Mouse (Mus musculus) kidney, postnatal 10 days (tissue): ENCODE data around the gene Pold2.
"Not testable (repeated sequence)": the region's sequence is repeated elsewhere in the genome, so short reads cannot be mapped to it uniquely, and the experiment has no call there.

Source experiments
- DNase-seq: peaks from one replicate; pipeline ENCODE4 v3.0.0; 2021; ENCODE audit warnings: mixed read lengths

Gene Pold2

DNA sequence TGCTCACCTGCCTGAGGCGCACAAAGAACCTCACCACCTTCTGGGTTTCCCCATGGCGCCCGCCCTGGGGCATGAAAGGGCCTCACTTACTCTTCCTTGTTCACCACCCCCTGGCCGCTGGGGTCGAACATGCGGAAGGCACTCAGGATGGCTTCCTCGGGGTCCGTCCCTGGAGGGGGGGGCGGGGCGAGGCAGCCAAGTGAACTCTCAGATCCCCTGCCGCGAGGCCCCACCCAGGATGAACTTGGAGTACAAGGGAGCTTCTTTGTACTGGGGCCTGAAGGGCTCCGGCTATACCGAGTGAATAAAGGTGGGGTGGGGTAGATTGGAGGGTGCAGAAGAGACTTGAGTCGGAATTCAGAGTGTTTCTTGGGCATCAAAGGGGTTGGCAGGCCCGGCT, 19.1 kb upstream of the Pold2 start:
- peak; percentile 38 for DNase-seq

DNA sequence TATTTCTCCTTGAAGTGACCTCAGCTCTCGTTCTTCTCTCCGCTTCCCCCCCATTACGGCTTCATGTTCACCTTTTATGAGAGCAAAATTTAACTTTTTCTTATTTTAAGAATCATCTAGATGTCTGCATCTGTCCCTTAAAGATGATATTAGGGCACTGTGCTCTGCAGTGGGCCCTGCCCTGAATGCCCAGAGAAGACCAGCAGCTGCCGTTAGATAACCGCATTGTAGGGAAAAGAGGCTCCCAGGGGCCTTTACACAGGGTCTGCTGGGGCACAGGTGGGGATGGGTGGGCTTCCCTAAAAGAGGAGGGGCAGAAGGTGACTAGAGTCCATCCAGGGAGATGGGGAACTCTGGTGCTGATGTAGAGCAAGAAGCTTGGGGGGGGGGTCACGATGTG, 15.7 kb upstream of the Pold2 start:
- no peak for DNase-seq

DNA sequence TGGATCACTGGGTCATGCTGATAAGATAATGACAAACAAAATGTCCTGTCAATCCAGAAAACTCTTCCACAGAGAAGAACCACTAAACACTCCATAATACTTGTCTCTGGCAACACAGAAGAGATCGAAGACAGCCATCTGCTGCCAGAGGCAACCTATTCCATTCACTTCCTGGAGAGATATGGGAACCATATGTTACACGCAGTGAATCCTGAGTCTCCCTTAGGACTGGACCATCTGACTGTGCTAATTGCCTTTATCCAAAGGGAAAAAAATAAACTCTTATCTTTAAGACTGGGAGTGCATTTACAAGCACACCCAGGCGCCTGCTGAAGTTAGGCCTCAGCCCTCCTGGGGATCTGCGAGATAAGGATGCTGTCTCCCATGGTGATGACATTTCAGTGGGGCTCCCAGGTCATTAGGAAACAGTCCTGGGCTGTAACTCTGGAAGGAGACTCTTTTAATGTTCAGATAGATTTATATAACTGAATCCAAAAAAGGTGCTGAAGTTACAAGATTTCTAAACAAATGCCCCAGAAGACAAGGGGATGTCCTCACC, 14.8 kb upstream of the Pold2 start:
- DNase-seq = no peak

DNA sequence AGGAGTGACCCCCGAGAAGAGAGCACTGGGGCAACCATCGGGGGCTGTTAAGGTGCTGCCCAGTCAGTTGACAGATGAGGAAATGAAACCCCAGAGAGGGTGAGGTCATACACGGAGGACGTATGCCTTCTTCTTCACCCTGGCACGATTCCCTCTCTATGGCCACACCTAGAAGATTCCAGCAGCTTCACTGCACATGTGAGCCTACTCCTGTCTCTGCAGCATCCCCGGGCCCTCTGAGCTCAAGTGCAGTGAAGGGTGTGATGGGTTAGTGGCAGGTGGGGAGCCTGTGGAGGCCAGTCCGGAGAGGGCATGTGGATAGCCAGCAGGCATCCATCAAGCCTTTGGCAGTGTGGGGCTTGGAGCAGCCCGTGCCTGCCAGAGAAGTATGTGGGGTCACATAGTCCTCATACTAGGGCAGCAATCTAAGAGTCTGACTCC, 14.1 kb upstream of the Pold2 start:
- peak; percentile 65 for DNase-seq

DNA sequence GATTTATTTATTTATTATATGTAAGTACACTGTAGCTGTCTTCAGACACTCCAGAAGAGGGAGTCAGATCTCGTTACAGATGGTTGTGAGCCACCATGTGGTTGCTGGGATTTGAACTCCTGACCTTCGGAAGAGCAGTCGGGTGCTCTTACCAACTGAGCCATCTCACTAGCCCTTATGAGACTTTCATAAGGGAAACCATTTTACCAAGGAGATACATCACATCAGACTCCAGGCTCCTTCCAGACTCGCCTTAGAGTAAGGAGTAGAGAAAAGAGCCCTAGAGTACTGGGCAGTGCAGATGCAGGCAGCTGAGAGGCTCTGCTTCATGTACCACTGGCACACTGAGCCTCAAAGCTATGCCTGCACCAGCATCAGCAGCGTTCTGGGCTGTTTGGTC, 10.5 kb upstream of the Pold2 start:
- DNase-seq = not testable (repeated sequence)

DNA sequence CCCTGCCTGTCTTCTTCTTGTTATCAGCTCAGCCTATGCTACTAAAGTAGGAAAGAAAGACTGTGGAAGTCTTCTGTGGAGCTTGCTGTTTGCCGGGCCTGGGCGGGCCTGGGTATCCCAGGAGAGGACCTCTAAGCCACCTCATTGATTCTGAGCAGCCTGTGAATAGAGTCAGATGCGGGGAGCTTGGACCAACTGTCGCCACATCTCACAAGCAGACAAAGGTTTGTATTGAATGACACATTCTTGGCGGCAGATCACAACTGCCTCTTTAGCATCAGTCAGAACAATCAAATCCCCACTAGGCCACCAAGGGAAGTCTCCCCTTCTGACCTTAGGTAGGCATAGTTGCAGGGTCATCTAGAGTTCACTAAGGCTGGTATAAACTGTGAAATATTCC, 9.2 kb upstream of the Pold2 start:
- no peak for DNase-seq

DNA sequence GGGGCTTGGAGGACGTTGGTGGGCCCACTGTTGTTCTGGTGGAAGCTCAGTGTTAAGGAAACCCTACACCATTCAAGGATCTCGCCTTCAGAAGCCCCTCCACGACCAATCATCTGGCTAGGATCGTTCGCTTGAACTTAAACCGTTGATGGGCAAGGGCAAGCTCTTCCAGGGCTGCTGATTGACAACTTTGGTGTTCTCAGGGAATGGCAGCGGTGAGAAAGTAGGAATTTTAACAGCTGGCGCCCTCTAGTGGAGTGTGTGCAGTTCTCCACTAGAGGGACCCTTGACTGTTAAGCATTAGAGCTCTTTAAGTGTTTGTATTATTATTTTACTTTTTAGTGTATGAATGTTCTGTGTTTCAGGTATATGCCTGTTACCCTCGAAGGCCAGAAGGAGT, 8.1 kb upstream of the Pold2 start:
- DNase-seq = peak; percentile 80

DNA sequence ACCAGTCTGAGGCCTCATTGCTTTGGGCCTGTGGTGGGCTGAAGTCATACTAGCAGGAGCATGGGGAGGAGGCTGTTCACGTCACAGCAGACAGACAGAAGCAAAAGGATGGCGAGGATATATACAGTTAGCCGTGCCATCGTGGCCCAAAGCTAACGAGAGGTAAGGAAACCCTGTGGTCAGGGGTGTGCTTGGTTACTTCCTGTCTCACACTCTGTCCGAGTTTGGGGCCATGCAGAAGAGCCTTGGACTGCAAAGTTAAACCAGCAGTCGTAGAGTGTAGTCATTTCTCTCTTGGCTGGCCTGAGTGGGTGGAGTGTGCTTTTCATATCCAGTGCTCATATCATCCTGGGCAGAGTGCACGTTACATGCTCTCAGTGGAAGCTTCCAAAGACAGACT, 4.4 kb upstream of the Pold2 start:
- no peak for DNase-seq

DNA sequence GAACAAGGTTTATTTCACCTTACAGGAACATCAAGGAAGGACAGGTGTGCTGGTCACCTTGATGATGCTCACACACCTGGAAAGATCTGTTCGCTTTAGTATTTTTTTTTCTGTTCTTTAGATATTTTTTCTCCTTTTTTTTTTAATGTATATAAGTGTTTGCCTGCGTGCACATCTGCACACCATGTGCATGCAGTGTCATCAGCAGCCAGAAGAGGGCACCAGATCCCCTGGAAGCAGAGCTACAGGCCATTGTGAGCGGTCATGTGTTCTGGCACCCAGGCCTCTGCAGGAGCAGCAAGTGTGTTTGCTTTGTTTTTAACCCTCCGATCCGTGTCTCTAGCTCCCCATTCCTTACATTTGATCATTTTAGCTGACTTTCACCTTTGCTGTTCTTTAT, 1.8 kb upstream of the Pold2 start:
- peak; percentile 79 for DNase-seq

DNA sequence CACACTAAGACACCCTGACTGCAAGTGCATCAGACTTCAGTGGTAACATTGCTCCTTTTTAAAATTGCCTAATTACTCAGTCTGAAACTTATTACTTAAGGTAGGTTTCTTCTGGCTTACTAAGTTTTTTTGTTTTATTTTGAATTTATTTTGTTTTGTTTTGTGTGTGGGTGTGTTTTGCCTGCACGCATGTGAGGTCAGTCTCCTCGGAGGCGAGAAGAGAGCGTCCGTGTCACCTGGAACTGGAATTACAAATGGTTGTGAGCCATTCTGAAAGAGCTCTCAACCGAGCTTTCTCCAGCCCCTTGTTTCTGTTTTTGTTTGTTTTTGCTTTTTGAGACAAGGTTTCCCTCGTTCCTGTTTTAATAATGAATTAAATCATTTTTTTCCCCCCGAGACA, 569 bp upstream of the Pold2 start:
- DNase-seq = no peak

DNA sequence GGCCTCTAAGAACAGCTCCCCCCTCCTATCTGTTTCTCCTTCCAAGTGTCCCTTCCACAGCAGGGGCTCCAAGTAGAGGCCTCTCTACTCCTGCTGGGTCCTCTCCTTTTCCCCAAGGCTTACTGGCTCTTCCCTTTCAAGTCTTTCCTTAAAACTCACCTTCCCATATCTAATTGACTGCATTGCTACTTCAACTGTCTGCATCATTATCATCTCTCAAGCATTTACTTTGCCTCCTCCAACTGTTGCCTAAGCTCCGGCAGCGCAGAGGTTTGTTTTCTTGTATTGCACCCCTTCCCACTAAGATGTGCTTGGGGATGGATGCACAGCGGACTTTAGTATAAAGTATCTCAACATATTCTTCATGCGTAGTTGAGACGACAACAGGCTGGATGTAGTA, 671 bp downstream of the Pold2 start:
- DNase-seq = no peak

DNA sequence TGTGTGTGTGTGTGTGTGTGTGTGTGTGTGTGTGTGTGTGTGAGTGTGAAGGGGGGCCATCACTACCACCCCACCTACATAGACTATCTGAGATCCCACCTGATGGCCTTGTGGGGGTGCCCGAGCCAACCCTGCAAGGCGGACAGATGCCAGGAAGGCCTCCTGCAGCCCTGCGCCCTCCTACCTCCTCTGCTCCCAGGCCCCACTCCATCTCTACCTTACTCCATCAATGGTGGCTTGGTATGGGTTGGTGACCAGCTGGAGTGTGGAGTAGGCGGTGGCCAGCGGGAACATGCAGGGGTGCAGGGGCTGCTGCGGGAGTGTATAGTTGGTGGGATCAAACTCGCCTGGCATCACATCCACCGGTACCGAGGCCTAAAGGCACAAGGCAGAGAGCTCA, 4.9 kb downstream of the Pold2 start:
- DNase-seq = no peak

DNA sequence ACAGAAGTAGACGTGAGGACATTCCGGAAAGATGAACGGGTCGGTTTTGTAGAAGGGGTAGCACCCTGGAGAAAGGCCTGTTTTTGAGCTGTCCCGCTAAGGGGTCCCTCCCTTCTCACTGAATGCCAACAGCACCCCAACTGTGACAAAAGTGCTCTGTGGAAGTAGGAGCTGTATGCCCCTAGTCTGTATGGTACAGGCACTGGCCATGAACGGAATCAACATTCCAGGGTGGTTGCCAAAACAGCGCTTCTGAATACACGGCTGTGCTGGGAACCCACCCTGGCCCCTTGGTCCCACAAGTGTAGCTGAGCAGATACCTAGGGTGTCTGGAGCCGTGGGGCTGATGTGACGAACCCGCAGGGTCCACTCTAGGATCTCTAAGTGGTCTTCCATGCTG, 5.4 kb downstream of the Pold2 start:
- no peak for DNase-seq

DNA sequence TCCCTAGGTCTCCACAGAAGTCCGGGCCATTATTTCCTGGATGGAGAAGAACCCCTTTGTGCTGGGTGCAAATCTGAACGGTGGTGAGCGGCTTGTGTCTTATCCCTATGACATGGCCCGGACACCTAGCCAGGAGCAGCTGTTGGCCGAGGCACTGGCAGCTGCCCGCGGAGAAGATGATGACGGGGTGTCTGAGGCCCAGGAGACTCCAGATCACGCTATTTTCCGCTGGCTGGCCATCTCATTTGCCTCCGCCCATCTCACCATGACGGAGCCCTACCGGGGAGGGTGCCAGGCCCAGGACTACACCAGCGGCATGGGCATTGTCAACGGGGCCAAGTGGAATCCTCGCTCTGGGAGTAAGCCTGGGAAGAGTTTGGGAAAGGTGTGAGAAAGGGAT, 8.0 kb downstream of the Pold2 start:
- peak; percentile 9 for DNase-seq

DNA sequence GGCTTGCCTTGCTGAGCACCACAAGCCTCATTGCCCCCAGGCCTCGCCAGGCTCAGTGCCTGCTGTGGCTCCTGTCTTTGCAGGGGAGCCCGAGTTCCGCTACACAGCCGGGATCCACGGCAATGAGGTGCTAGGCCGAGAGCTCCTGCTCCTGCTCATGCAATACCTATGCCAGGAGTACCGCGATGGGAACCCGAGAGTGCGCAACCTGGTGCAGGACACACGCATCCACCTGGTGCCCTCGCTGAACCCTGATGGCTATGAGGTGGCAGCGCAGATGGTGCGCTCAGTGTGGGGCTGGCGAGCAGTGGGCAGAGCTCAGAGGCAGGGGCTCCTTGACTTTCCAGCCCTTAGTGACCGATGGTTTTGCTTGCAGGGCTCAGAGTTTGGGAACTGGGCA, 8.8 kb downstream of the Pold2 start:
- DNase-seq = peak; percentile 14

DNA sequence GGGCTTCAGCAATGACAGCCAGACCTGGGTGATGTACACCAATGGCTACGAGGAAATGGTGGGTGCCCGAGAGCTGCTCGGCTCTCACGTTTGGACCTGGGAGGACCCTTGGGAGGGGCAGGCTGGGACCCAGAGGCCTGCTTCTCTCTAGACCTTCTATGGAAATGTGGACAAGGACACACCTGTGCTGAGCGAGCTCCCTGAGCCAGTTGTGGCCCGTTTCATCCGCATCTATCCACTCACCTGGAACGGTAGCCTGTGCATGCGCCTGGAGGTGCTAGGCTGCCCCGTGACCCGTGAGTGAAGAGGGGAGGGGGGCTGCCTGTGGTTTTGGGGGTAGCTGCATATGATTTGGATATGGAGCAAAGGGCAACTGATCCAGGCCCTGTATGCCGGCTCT, 9.8 kb downstream of the Pold2 start:
- DNase-seq = peak; percentile 51

DNA sequence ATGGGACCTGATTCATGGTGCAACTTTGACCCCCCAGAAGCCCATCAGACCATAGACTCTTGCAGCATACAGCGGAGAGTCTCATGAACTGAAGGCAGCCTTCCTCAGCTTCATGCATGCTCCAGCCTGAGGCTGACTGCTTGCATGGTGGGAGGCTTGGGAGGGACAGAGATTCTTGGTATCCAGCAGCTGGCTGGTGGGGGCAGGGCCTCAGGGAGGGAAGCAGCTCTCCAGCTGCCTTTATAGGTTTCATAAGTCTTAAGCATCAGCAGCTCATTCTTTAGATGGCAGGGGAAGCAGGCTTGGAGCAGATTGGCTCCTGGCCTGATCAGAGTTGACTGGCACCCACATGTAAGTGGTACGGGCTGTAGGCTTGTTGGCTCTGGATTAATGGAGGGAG, 10.9 kb downstream of the Pold2 start:
- peak; percentile 57 for DNase-seq

DNA sequence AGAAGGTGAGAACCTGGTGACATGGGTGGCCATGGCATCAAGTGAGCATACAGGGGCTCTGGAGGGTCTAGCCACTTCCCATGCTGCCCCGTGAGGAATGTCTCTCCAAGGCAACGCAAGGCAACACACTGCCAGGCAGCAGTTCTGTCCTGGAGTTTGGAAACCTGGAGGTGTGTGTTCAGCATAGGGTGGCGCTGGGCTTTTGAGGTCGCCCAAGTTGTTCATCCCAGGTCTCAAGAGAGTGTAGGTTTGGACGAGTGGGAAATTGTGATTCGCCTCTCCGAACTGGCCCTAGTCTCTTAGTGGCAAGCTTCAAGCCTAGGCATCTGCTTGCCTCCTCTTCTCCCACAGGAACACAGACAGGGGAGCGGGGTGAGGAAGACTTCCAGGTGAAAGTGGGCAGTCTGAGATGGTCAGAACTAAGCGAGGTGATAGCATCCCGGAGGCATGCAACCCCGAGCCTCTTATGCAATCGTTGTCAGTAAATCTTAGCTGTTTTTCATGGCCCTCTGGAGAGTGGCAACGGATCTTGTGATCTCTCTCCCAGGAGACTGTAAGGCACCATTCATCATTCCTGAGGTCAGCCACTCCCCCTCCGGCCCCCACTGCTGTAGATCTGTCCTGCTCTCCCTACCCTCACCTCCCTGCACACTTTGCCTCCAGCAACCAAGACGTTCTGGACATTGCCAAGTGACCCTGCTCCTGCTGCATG, 15.5 kb downstream of the Pold2 start:
- peak; percentile 69 for DNase-seq

DNA sequence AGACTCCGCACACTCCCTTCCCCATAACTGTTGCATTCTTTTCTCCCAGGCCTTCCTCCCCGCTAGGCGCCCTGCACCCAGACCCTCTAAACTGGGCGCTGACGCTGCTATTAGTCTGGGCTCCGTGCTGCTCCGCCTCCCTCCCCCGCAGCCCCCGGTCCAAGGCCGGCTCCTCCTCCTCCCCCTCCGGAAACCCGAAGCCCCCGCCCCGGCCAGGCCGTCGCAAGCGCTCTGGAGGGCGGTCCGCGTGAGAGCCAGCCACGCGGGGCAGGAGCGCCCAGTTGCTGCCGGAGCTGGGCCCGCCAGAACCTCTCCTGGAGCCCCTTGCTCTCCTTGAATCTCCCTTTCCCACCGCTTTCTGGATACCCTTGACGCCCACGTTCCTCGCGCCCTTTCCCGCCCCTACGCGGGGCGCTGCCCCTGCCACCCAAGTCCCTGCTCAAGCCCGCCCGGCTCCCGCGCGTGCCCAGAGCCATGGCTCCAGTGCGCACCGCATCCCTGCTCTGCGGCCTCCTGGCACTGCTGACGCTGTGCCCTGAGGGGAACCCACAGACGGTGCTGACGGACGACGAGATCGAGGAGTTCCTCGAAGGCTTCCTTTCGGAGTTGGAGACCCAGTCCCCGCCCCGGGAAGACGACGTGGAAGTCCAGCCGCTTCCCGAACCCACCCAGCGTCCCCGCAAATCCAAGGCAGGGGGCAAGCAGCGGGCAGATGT, 16.3 kb downstream of the Pold2 start, which contains the start of gene Aebp1:
Aebp1 (plus strand) TSS at position 270 of the 716 bp plus-strand sequence.
- DNase-seq = peak; percentile 88

DNA sequence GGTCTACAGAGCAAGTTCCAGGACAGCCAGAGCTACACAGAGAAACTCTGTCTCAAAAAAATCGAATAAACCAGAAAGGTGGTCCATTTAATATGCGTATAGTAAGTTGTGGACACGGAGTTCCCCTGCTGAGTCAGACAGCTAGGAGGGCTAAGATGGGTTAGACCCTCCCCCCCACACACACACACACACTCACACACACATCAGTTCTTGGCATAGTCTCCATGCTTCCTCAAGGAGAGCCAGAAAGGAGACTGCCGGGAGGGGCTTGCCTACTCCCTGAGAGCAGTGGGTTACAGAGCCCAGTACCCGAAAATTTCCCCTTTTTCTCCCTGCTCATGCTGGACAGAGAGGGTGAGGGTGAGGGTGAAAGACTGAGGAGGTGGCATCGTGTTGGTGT, 17.5 kb downstream of the Pold2 start:
- DNase-seq = no peak

DNA sequence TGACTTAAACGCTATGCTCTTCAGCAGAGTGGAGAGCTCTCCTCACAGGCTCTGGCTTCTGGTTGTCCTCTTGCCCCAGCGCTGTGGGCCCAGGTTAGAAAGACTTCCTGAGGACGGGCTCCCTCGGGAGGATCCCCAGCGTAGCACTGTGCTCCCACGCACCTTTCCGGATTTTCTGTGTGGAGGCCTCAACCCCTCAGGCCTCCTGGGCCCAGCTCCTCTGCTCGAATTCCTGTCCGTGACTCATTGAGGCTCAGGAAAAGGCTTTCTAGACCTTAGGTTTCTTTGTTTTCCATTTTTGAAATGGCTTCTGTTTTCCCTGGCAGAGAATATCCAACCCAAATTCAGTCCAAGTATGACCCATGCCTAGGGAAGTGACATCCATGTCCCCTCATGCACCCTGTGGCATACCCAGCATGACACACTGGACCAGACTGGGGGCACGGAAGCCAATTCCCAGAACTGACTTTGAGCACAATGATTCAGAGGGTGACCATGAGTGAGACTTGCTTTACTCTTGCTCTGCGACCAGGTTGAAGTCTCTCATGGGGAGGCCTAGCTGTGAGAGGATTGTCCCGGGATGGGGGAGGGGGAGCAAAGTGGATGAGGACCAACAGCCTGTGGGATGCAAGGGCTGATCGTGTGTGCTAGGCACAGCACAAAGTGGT, 18.1 kb downstream of the Pold2 start:
- DNase-seq = no peak

DNA sequence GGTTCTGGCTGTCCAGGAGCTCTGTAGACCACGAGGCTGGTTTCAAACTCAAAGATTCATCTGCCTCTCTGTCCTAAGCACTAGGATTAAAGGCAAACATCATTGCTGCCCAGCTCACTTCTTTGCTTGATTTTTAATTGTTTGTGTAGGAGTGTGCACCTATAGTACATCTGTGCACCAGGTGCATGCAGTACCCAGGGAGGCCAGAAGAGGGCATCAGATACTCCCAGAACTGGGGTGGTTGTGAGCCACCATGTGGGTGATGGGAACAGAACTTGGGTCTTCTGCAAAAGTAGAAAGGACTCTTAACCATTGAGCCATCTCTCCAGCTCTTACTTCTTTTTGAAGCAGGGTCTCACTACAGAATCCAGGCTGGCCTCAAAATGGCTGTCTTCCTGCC, 19.4 kb downstream of the Pold2 start:
- DNase-seq = peak; percentile 18

DNA sequence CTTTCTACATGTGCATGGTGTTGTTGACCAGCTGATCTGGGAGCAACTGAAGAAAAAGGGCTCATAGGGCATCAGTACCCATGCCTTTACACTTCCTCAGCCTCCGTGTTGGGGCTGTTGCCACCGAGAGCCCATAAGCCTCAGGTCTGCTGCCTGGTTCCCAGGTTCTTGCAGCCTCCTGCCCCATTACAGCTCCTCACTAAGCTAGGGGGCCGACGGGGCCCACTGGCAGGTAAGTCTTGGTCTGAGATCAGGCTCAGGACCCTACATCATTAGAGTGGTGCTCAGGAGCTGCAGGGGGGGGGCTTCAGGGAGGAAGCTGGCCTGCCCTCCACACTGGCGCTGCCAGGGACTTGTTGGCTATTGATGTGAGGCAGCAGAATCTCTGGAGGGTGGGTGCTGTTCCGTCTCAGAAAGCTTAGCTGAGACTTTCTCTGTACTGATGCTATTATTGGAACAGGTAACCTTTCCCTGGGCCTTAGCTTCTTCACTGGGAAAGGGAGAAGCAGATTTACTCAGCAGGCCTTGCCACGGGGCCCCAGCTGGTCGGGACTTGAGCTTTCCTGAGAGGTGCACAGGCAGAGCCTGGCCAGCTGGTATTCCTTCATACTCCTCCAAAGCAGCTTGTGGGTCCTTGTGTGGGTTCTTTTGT, 21.5 kb downstream of the Pold2 start:
- DNase-seq = no peak
